Mouse (Mus musculus) Patski (cell line): ENCODE results near the gene 6430550D23Rik. TPM values are rescaled to one million over a fixed set of nuclear protein-coding genes. Genes with fewer than 3 reads are reported as not detected.
"Not testable (repeated sequence)": the region's sequence is repeated elsewhere in the genome, so short reads cannot be mapped to it uniquely, and the experiment has no call there.

Source experiments
- ATAC-seq: fragments of 100-300 bp; one replicate; pipeline ENCODE4 v1.8.0; 2021
- CTCF ChIA-PET: fragments of 350-600 bp; sonication (Branson Sonifier 250); formaldehyde crosslinking; loops from one replicate; lab custom pipeline; 2022; ENCODE audit warnings: inconsistent platforms; lab: Charles Lee
- POLR2A ChIA-PET: fragments of 350-600 bp; sonication (Branson Sonifier 250); formaldehyde crosslinking; loops from one replicate; lab custom pipeline; 2022; ENCODE audit warnings: antibody characterized with exemption, inconsistent platforms; lab: Charles Lee
- DNase-seq: peaks from one replicate; pipeline ENCODE4 v3.0.0-alpha.2; 2011; ENCODE audit warnings: low read depth, low spot score
- H3K27me3 ChIP-seq: fragments of 371-371 bp; one replicate; pipeline ENCODE4 v1.5.1; 2021
- CTCF ChIP-seq: fragments of 100-300 bp; IDR thresholded peaks from one replicate; pipeline ENCODE4 v1.5.1; 2021
- in situ Hi-C: fragments of 300-500 bp; cut with MboI; formaldehyde crosslinking; loops from 3 replicates; pipeline ENCODE4 v1.11.1; 2018; ENCODE audit warnings: low pct_unique_long_range_greater_than_20kb, mixed read lengths
- polyA plus RNA-seq: library from polyadenylated mRNA; unstranded; gene quantifications from one replicate; pipeline ENCODE4 v1.2.3, GENCODE M21; 2021

Gene 6430550D23Rik
- polyA plus RNA-seq, 1 experiment from 2014 or later: 3.4 TPM

GRCm38 (mm10) chr2:155944685-155945084, 63.1 kb downstream of the 6430550D23Rik start:
- TF ChIP-seq CTCF: no peak
- in situ Hi-C loops: loop anchor here (5.0 kb wide), 1 partner anchor 97 kb away; no protein-coding TSS in a partner anchor
- DNase-seq: no peak
- no peaks in the 10 kb centered on the region for H3K27me3 ChIP-seq
- ATAC-seq: no peak
- ChIA-PET POLR2A (interaction anchor here (0.7 kb wide), 1 partner anchor 97 kb away, joined by 3 read pairs; no protein-coding TSS in a partner anchor), CTCF (interaction anchor here (0.8 to 2.3 kb wide), 4 partner anchors 7 to 117 kb away, joined by 3 to 16 read pairs (median 4); no protein-coding TSS in a partner anchor)

- DNase-seq: no peak
These were observed 64.3 kb downstream of the 6430550D23Rik start for GRCm38 (mm10) chr2:155943463-155943862.

GRCm38 (mm10) chr2:155941697-155942442, 65.9 kb downstream of the 6430550D23Rik start:
- DNase-seq: no peak
- in situ Hi-C loops: no loop called here
- ATAC-seq: no peak
- CTCF ChIA-PET: no interaction called here
- POLR2A ChIA-PET: interaction anchor here (0.6 kb wide), 1 partner anchor 89 kb away, joined by 3 read pairs; no protein-coding TSS in a partner anchor
- no peak for TF ChIP-seq CTCF
- no peaks in the 10 kb centered on the region for H3K27me3 ChIP-seq

More at GRCm38 (mm10) chr2:155943463-155943862, 64.3 kb downstream of the 6430550D23Rik start:
- CTCF ChIA-PET: interaction anchor here (1.1 to 1.2 kb wide), 2 partner anchors 9 to 95 kb away, joined by 3 read pairs; no protein-coding TSS in a partner anchor
- POLR2A ChIA-PET: no interaction called here
- no peak for ATAC-seq
- in situ Hi-C loops: no loop called here
- TF ChIP-seq CTCF: no peak
- H3K27me3 ChIP-seq: no peaks in the 10 kb centered on the region

DNA sequence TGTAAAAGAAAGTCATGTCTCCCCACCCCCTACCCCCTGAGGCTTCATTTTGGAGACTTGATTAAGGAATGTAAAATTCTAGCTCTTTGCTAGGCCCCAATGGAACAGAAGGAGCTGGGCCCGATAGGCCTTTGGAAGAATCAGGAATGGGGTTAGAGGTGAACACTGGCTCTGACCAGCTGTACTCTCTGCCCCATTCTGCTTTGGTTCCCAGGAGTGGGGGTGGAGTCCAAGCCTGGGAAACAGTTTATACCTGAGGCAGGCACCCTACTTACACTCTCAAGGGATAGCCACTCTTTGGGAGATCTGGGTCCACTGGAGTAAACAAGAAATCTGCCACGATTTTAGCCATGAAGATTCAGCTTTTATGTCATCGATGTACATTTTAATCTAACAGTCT, 67.1 kb downstream of the 6430550D23Rik start, which contains the start of gene Gm15557:
TSS of gene Gm15557 (plus strand) at position 48 of the 400 bp plus-strand sequence.
- no peak for TF ChIP-seq CTCF
- ATAC-seq (no peak), DNase-seq (no peak)
- POLR2A ChIA-PET: interaction anchor here (0.5 to 1.1 kb wide), 3 partner anchors 15 to 1569 kb away, joined by 3 to 5 read pairs (median 4); no protein-coding TSS in a partner anchor
- CTCF ChIA-PET: no interaction called here
- no peaks in the 10 kb centered on the region for H3K27me3 ChIP-seq
- in situ Hi-C loops: no loop called here

DNA sequence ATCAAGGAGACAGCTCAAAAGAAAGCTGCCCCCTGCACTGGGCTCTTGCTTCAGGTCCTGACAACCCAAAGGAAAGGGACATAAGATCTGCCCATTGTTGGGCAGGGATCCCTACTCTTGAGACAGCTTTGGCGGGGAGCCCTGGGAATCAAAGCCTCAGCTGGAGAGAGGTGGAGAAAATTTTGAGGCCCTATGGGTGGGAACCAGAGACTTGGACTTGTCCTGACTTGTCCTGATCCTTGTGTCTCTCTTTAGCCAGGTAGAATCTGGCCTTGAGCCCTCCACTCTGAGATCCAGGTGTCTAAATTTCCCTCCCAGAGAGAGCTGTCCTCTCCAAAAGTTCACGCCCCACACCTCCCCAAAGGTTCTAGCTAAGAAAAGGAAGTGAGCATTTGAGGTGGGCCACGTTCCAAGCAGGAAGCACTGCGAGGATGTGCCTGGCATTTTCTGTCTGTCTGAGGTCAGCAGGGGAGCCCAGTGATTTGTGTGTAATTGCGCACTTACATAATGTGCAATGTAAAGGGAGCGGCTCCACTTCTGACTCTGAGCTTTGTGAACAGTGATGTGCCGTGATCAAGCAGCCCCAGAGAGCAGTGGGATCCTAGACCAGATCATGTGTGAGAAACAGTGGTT, 67.8 kb downstream of the 6430550D23Rik start:
- ChIA-PET POLR2A (interaction anchor here (0.5 to 1.1 kb wide), 2 partner anchors 16 to 1568 kb away, joined by 3 to 5 read pairs; no protein-coding TSS in a partner anchor), CTCF (interaction anchor here (1.1 to 1.2 kb wide), 3 partner anchors 9 to 108 kb away, joined by 3 read pairs; no protein-coding TSS in a partner anchor)
- TF ChIP-seq CTCF: no peak
- H3K27me3 ChIP-seq: no peaks in the 10 kb centered on the region
- ATAC-seq (no peak), DNase-seq (no peak)
- in situ Hi-C loops: no loop called here

DNA sequence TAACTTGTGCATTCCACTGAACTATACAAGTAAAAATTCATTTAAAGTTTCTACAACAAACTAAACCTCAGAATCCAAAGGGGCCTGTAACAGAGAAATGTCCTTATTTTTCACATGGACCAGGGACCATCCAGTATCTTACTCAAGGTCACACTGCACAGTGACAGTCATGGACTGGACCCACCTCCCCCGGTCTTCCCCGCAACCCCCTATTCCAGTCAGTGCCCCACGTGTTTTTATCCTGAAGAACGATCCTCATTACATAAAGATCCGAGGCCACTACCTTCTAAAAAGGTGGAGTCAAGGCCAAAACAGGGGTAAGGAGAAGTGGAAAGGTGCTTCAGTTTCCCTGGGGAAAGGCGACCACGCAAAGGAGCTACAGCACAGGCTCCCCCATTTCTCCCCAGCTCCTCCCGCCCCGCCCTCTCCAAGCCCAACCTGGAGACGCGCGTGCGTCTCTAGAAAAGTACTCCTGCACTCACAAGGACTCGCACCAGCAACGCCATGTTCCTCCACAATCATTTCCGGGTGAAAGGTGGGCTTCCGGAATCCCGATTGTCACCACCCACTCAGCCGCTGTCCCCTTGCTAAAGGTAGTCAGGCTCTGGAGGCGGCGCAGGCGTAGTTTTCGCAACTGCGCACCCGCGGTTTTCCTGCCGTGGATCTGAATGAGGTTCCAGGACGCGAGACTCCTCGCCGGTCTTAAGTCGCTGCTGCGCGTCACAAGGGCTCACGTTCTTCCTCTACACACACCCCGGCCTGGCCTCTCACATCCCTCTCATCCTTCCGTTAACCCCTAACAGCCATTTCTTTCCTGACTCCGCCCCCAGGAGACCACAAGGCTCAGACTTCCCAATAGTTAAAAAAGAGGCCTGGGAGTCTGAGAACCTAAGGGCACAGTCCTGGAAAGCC, 78.0 kb downstream of the 6430550D23Rik start, which contains the start of gene Uqcc1:
TSS of gene Uqcc1 (minus strand) at position 780 of the 912 bp plus-strand sequence.
- ATAC-seq (peak; percentile 74), DNase-seq (peak; percentile 54)
- no peaks in the 10 kb centered on the region for H3K27me3 ChIP-seq
- in situ Hi-C loops: no loop called here
- ChIA-PET POLR2A (interaction anchor here (1.4 to 2.4 kb wide), 3 partner anchors 26 to 80 kb away, joined by 3 to 10 read pairs (median 4); no protein-coding TSS in a partner anchor), CTCF (interaction anchor here (1.1 to 2.5 kb wide), 2 partner anchors 9 to 17 kb away, joined by 3 to 7 read pairs; no protein-coding TSS in a partner anchor)
- no peak for TF ChIP-seq CTCF

- ChIA-PET POLR2A (interaction anchor here (1.4 to 2.4 kb wide), 2 partner anchors 25 to 79 kb away, joined by 4 to 10 read pairs; no protein-coding TSS in a partner anchor), CTCF (interaction anchor here (1.1 to 2.5 kb wide), 2 partner anchors 12 to 18 kb away, joined by 3 to 7 read pairs; no protein-coding TSS in a partner anchor)
- in situ Hi-C loops: no loop called here
- ATAC-seq: no peak
- TF ChIP-seq CTCF: no peak
- H3K27me3 ChIP-seq: no peaks in the 10 kb centered on the region
- DNase-seq: no peak
These were observed 78.9 kb downstream of the 6430550D23Rik start for GRCm38 (mm10) chr2:155928711-155929345.

DNA sequence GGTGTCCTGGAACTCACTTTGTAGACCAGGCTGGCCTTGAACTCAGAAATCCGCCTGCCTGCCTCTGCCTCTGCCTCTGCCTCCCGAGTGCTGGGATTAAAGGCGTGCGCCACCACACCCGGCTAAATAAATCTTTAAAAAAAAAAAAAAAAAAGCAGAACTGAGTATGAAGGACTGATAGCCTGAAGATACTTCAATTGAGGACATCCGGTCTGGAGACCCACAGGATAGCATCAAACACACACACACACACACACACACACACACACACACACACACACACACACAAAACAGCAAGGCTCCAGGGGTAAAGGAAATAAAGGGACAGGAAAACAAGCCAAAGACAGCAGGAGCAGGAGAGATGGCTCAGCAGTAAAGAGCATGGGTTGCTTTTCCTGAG, 82.6 kb downstream of the 6430550D23Rik start:
- POLR2A ChIA-PET, CTCF ChIA-PET, H3K27me3 ChIP-seq, DNase-seq, ATAC-seq, in situ Hi-C loops: not testable (repeated sequence)

Other genes starting within 250 kb of the 6430550D23Rik start
- 0.05 TPM for gene Mmp24, start 232.6 kb downstream of the 6430550D23Rik start, polyA plus RNA-seq
- gene BC029722, start 188.6 kb downstream of the 6430550D23Rik start, polyA plus RNA-seq: 49.6 TPM
- 170 TPM for gene Eif6, start 181.1 kb downstream of the 6430550D23Rik start, polyA plus RNA-seq
- gene Fam83c, start 173.1 kb downstream of the 6430550D23Rik start, polyA plus RNA-seq: 0.10 TPM
- 73.4 TPM for gene Uqcc1, start 77.7 kb downstream of the 6430550D23Rik start, polyA plus RNA-seq
- not detected for gene Gm15557, start 67.2 kb downstream of the 6430550D23Rik start, polyA plus RNA-seq
- 0.03 TPM for gene Gdf5, start 62.6 kb downstream of the 6430550D23Rik start, polyA plus RNA-seq
- 40.2 TPM for gene Cep250, start 51.5 kb downstream of the 6430550D23Rik start, polyA plus RNA-seq
- gene Ergic3, start 68 bp upstream of the 6430550D23Rik start, polyA plus RNA-seq: 232 TPM
- not detected for gene Fer1l4, start 45.0 kb upstream of the 6430550D23Rik start, polyA plus RNA-seq
- 2.0 TPM for gene Spag4, start 57.2 kb upstream of the 6430550D23Rik start, polyA plus RNA-seq
- 66.0 TPM for gene Cpne1, start 104.0 kb upstream of the 6430550D23Rik start, polyA plus RNA-seq
- gene Rbm12, start 104.0 kb upstream of the 6430550D23Rik start, polyA plus RNA-seq: 14.1 TPM
- gene Gm28036, start 119.1 kb upstream of the 6430550D23Rik start, polyA plus RNA-seq: 17.4 TPM
- gene Romo1, start 136.1 kb upstream of the 6430550D23Rik start, polyA plus RNA-seq: 217 TPM
- 55.7 TPM for gene Nfs1, start 136.2 kb upstream of the 6430550D23Rik start, polyA plus RNA-seq
- 288 TPM for gene Rbm39, start 172.3 kb upstream of the 6430550D23Rik start, polyA plus RNA-seq
- gene Phf20, start 188.5 kb upstream of the 6430550D23Rik start, polyA plus RNA-seq: 37.6 TPM